14 mouse cellular contexts compared by ENCODE assay signal in genomic region chr12:117175072-117175681, GRCm38 (mm10).
A peak's percentile ranks its signal among the peaks of the same experiment; 100 is the strongest.
DNase-seq lines count a peak whose midpoint lies in the region; ATAC-seq lines count a peak whose summit lies in the region.
"Had no signal": no experiment of that assay in that cellular context is flagged by ENCODE, and none has a peak within 500 bp of the region (broad histone marks: within the 10 kb centered on the region; RNA-seq: fewer than 3 reads in every experiment).

No protein-coding gene starts in this region.

- WGBS in forebrain, embryonic 16.5 days: 50% methylated on average over 15 of the region's 15 CpGs
- 68% methylated on average over 15 of the region's 15 CpGs for WGBS in midbrain, embryonic 11.5 days

- H3K4me2 ChIP-seq in forebrain, embryonic 16.5 days (ENCODE audit: low read length): no peak overlapping the region
- H3K4me2 ChIP-seq in midbrain, embryonic 11.5 days: no peak overlapping the region
- H3K4me2 ChIP-seq: lung, embryonic 14.5 days had no signal

- peak; percentile 56 for DNase-seq in right cerebral cortex, postnatal 25 days
- DNase-seq in right cerebral cortex, postnatal 14 days: no peak
- no peak for DNase-seq in midbrain, embryonic 11.5 days (ENCODE audit: low spot score, missing footprints)
- DNase-seq in thymus, postnatal 25 days: no peak
- DNase-seq in frontal cortex, postnatal 36 days (ENCODE audit: low spot score in 2 of 2): no peak
- DNase-seq: adrenal gland, adult 2 months; cerebellum, adult 9-10 months; heart, adult 18-20 months; liver; lung, embryonic 14.5 days; right cerebral cortex, postnatal 4 days had no signal

- H3K27ac ChIP-seq in forebrain, embryonic 16.5 days (ENCODE audit: low read length): peak overlapping the region; percentile 68
- H3K27ac ChIP-seq in midbrain, embryonic 11.5 days (ENCODE audit: low read depth, low read length): peak overlapping the region; percentile 97

- no peak for ATAC-seq in forebrain, embryonic 16.5 days
- ATAC-seq in midbrain, embryonic 11.5 days (ENCODE audit: low FRiP score): no peak
- ATAC-seq in erythroblast, adult 5-6 weeks (replicated peaks; ENCODE audit: low FRiP score, poor library complexity, severe bottlenecking): no peak

- H3K36me3 ChIP-seq in forebrain, embryonic 16.5 days (ENCODE audit: control insufficient read depth, insufficient read depth): no peaks in the 10 kb centered on the region
- H3K36me3 ChIP-seq in midbrain, embryonic 11.5 days (ENCODE audit: control insufficient read depth, insufficient read depth, low read length): peaks cover 7% of the 10 kb centered on the region; the same call in 1 of the 2 replicates

- 0 out of 2 replicates have a peak, but pooled peaks cover 2% of the 10 kb centered on the region for H3K27me3 ChIP-seq in forebrain, embryonic 16.5 days (replicated peaks; ENCODE audit: control insufficient read depth, insufficient read depth, low read length)
- no peaks in the 10 kb centered on the region for H3K27me3 ChIP-seq in midbrain, embryonic 11.5 days (ENCODE audit: control insufficient read depth, insufficient read depth, low read length)

- peaks cover 46% of the 10 kb centered on the region for H3K4me1 ChIP-seq in forebrain, embryonic 16.5 days (replicated peaks; ENCODE audit: control insufficient read depth, insufficient read depth, low read length)
- peaks cover 69% of the 10 kb centered on the region for H3K4me1 ChIP-seq in midbrain, embryonic 11.5 days (ENCODE audit: control insufficient read depth, insufficient read depth, low read length)

- H3K9me3 ChIP-seq in forebrain, embryonic 16.5 days (ENCODE audit: control insufficient read depth, low read length): no peaks in the 10 kb centered on the region
- H3K9me3 ChIP-seq in midbrain, embryonic 11.5 days (ENCODE audit: control insufficient read depth, low read length): no peaks in the 10 kb centered on the region

- H3K4me3 ChIP-seq in forebrain, embryonic 16.5 days (replicated peaks; ENCODE audit: low read length): no peak overlapping the region
- no peak overlapping the region for H3K4me3 ChIP-seq in midbrain, embryonic 11.5 days (ENCODE audit: low read depth, low read length)
- H3K4me3 ChIP-seq: erythroblast, embryonic 14.5 days had no signal

- no peak overlapping the region; the same call in 1 of the 2 replicates for H3K9ac ChIP-seq in forebrain, embryonic 16.5 days (replicated peaks; ENCODE audit: low read depth, low read length)
- H3K9ac ChIP-seq in midbrain, embryonic 11.5 days (ENCODE audit: low read length): peak overlapping the region; percentile 41; the same call in 1 of the 2 replicates
- H3K9ac ChIP-seq: lung, embryonic 14.5 days had no signal
